8 mouse cellular contexts compared by ENCODE assay signal in genomic region chr9:23027377-23028313, GRCm38 (mm10).
DNase-seq lines count a peak whose midpoint lies in the region; ATAC-seq and TF ChIP-seq lines count a peak whose summit lies in the region.

No protein-coding gene starts in this region.

- no peak overlapping the region for H3K9ac ChIP-seq in MEL (ENCODE audit: control insufficient read depth, low read depth, low read length, poor library complexity, severe bottlenecking)
- H3K9ac ChIP-seq in kidney, embryonic 16.5 days (replicated peaks; ENCODE audit: low read length), result no peak overlapping the region
- H3K9ac ChIP-seq in liver, embryonic 14.5 days (replicated peaks), result no peak overlapping the region
- H3K9ac ChIP-seq in neural tube, embryonic 15.5 days (replicated peaks), result no peak overlapping the region

- H3K79me2 ChIP-seq in MEL (ENCODE audit: control insufficient read depth, insufficient read depth, low read length, poor library complexity), result no peaks in the 10 kb centered on the region

- TF ChIP-seq POLR2A in MEL (IDR thresholded peaks at IDR 0.05; ENCODE audit: control insufficient read depth in 1 of 2, insufficient read depth in 1 of 2, low read depth in 1 of 2, low read length in 2 of 2, poor library complexity in 1 of 2), result no peak

- H3K4me2 ChIP-seq in kidney, embryonic 16.5 days (replicated peaks; ENCODE audit: low read depth, low read length), result no peak overlapping the region
- no peak overlapping the region for H3K4me2 ChIP-seq in liver, embryonic 14.5 days (ENCODE audit: low read depth)
- peak overlapping the region; percentile 11; the same call in 1 of the 2 replicates for H3K4me2 ChIP-seq in neural tube, embryonic 15.5 days

- no peak for TF ChIP-seq EP300 in MEL (IDR thresholded peaks at IDR 0.05; ENCODE audit: low read depth in 1 of 2, low read length in 2 of 2)
- no peak for TF ChIP-seq EP300 in liver, embryonic 14.5 days (IDR thresholded peaks at IDR 0.05; ENCODE audit: low read depth)

- peak; percentile 64 for TF ChIP-seq RAD21 in MEL (IDR thresholded peaks at IDR 0.05; ENCODE audit: low read depth, low read length)

- peak; percentile 67 to 77 (median 72) for TF ChIP-seq CTCF in MEL (IDR thresholded peaks at IDR 0.05 in 2 of 3, conservative IDR thresholded peaks at IDR 0.05 in 1 of 3; ENCODE audit: control insufficient read depth in 1 of 3, insufficient read depth in 1 of 3, low read depth in 2 of 3, low read length in 3 of 3, poor library complexity in 1 of 3, severe bottlenecking in 1 of 3)
- TF ChIP-seq CTCF in liver, embryonic 14.5 days (IDR thresholded peaks at IDR 0.05; ENCODE audit: low read depth), result peak; percentile 70

- no peak overlapping the region for H3K4me3 ChIP-seq in MEL (ENCODE audit: control insufficient read depth in 1 of 2, insufficient read depth in 1 of 2, low read depth in 2 of 2, low read length in 2 of 2)
- H3K4me3 ChIP-seq in kidney, embryonic 16.5 days (ENCODE audit: low read length), result no peak overlapping the region
- no peak overlapping the region for H3K4me3 ChIP-seq in liver, embryonic 14.5 days (ENCODE audit: insufficient read depth in 1 of 2, low read depth in 2 of 2, low read length in 2 of 2)
- no peak overlapping the region for H3K4me3 ChIP-seq in neural tube, embryonic 15.5 days (replicated peaks)

- H3K27ac ChIP-seq in MEL (ENCODE audit: control insufficient read depth, low read depth, low read length), result no peak overlapping the region
- H3K27ac ChIP-seq in kidney, embryonic 16.5 days (ENCODE audit: low read length), result peak overlapping the region; percentile 72
- no peak overlapping the region for H3K27ac ChIP-seq in liver, embryonic 14.5 days
- H3K27ac ChIP-seq in neural tube, embryonic 15.5 days (replicated peaks), result peak overlapping the region; percentile 13; the same call in 1 of the 2 replicates

- H3K4me1 ChIP-seq in MEL (ENCODE audit: control insufficient read depth in 1 of 2, insufficient read depth in 2 of 2, low read length in 2 of 2), result no peaks in the 10 kb centered on the region
- peaks cover 27% of the 10 kb centered on the region for H3K4me1 ChIP-seq in kidney, embryonic 16.5 days (ENCODE audit: insufficient read depth, low read length)
- no peaks in the 10 kb centered on the region for H3K4me1 ChIP-seq in liver, embryonic 14.5 days (replicated peaks; ENCODE audit: control insufficient read depth in 2 of 2, insufficient read depth in 2 of 2, low read length in 1 of 2)
- H3K4me1 ChIP-seq in neural tube, embryonic 15.5 days, result peaks cover 7% of the 10 kb centered on the region

- no peaks in the 10 kb centered on the region for H3K9me3 ChIP-seq in MEL (replicated peaks; ENCODE audit: insufficient read depth, low read length)
- H3K9me3 ChIP-seq in kidney, embryonic 16.5 days (ENCODE audit: low read length), result no peaks in the 10 kb centered on the region
- no peaks in the 10 kb centered on the region for H3K9me3 ChIP-seq in liver, embryonic 14.5 days (ENCODE audit: control insufficient read depth, low read length)
- no peaks in the 10 kb centered on the region for H3K9me3 ChIP-seq in neural tube, embryonic 15.5 days (replicated peaks)

- H3K27me3 ChIP-seq in MEL (ENCODE audit: control insufficient read depth in 1 of 2, insufficient read depth in 2 of 2, low read length in 2 of 2), result no peaks in the 10 kb centered on the region
- no peaks in the 10 kb centered on the region for H3K27me3 ChIP-seq in kidney, embryonic 16.5 days (ENCODE audit: insufficient read depth, low read length)
- no peaks in the 10 kb centered on the region for H3K27me3 ChIP-seq in liver, embryonic 14.5 days (ENCODE audit: control insufficient read depth, insufficient read depth, low read length)
- peaks cover 2% of the 10 kb centered on the region; the same call in 1 of the 2 replicates for H3K27me3 ChIP-seq in neural tube, embryonic 15.5 days (replicated peaks)

- DNase-seq in 416B (ENCODE audit: low read depth) (peak; percentile 74), MEL (ENCODE audit: low read depth, low spot score) (peak; percentile 52)
- DNase-seq in cerebellum, postnatal 4 days (ENCODE audit: low spot score in 2 of 2), result peak; percentile 45 to 58
- DNase-seq in gastrocnemius, postnatal 25 days, result peak; percentile 26
- peak in 2 of 3 experiments; percentile 6 to 7 for DNase-seq in liver, embryonic 14.5 days (ENCODE audit: low read depth in 3 of 3, low spot score in 3 of 3)
- DNase-seq in urinary bladder, adult 2 months (ENCODE audit: low spot score), result no peak

- 36% methylated on average over 9 of the region's 9 CpGs for WGBS in kidney, embryonic 16.5 days
- WGBS in liver, embryonic 14.5 days (ENCODE audit: insufficient replicate concordance), result 40% methylated on average over 9 of the region's 9 CpGs
- 24% methylated on average over 9 of the region's 9 CpGs for WGBS in neural tube, embryonic 15.5 days

- no peaks in the 10 kb centered on the region for H3K36me3 ChIP-seq in MEL (ENCODE audit: control insufficient read depth in 1 of 2, insufficient read depth in 2 of 2, low read length in 2 of 2)
- H3K36me3 ChIP-seq in kidney, embryonic 16.5 days (ENCODE audit: insufficient read depth, low read length), result no peaks in the 10 kb centered on the region
- H3K36me3 ChIP-seq in liver, embryonic 14.5 days (replicated peaks; ENCODE audit: control insufficient read depth, insufficient read depth, low read depth), result no peaks in the 10 kb centered on the region
- no peaks in the 10 kb centered on the region for H3K36me3 ChIP-seq in neural tube, embryonic 15.5 days

- ATAC-seq in kidney, embryonic 16.5 days (ENCODE audit: low FRiP score, low TSS enrichment), result peak; percentile 82
- ATAC-seq in liver, embryonic 14.5 days (ENCODE audit: insufficient read depth), result no peak
- peak; percentile 86 for ATAC-seq in neural tube, embryonic 15.5 days (ENCODE audit: low FRiP score)

TF ChIP-seq in MEL, 35 proteins besides CTCF, POLR2A, EP300 and RAD21:
- TF ChIP-seq MAFK (IDR thresholded peaks at IDR 0.05; ENCODE audit: borderline replicate concordance, low read depth, low read length), result no peak
- no peak for TF ChIP-seq NELFE (IDR thresholded peaks at IDR 0.05; ENCODE audit: low read depth, low read length)
- TF ChIP-seq ZC3H11A (IDR thresholded peaks at IDR 0.05; ENCODE audit: low read depth, low read length), result peak; percentile 59
- TF ChIP-seq TAL1 (IDR thresholded peaks at IDR 0.05; ENCODE audit: low read length), result no peak
- peak; percentile 61 for TF ChIP-seq SMC3 (IDR thresholded peaks at IDR 0.05; ENCODE audit: low read depth, low read length)
- TF ChIP-seq MYB (IDR thresholded peaks at IDR 0.05; ENCODE audit: low read depth, low read length), result no peak
- TF ChIP-seq ZKSCAN1 (IDR thresholded peaks at IDR 0.05; ENCODE audit: low read depth, low read length), result no peak

Comparison
In these comparisons a context has a peak if more than half of its experiments do, and no peak if none do; other contexts are left out.
1. H3K27ac ChIP-seq: peak in kidney, embryonic 16.5 days (single experiment) and neural tube, embryonic 15.5 days (single experiment); none in MEL (single experiment) and liver, embryonic 14.5 days (single experiment).